Mouse (Mus musculus) kidney, postnatal 0 days (tissue): ENCODE measurements around the gene Mindy4. TPM values are rescaled to one million over a fixed set of nuclear protein-coding genes. Genes with fewer than 3 reads are reported as not detected.

Experiments used
- ATAC-seq: fragments of 200-750 bp; cut with Nextera tagmentation; replicated peaks from 2 replicates; pipeline ENCODE4 v1.8.0; 2017; ENCODE audit warnings: low read depth, moderate number of reproducible peaks, moderate TSS enrichment, moderate library complexity; ENCODE audit not compliant: low FRiP score
- DNase-seq: peaks from one replicate; pipeline ENCODE4 v3.0.0-alpha.2; 2016; ENCODE audit warnings: low spot score
- H3K27ac ChIP-seq: fragments of 300-500 bp; sonication (generic); 2 replicates; pipeline ENCODE4 v1.5.1; 2014; ENCODE audit warnings: mild to moderate bottlenecking
- H3K27me3 ChIP-seq: fragments of 300-500 bp; sonication (generic); 2 replicates; pipeline ENCODE4 v1.6.1; 2014; ENCODE audit warnings: low read length, mixed read lengths; ENCODE audit not compliant: insufficient read depth
- H3K36me3 ChIP-seq: fragments of 300-500 bp; sonication (generic); 2 replicates; pipeline ENCODE4 v1.6.1; 2014; ENCODE audit warnings: low read length, mixed read lengths; ENCODE audit not compliant: insufficient read depth
- H3K4me1 ChIP-seq: fragments of 300-500 bp; sonication (generic); replicated peaks from 2 replicates; pipeline ENCODE4 v1.6.1; 2014; ENCODE audit warnings: antibody characterized with exemption, low read length, mixed read lengths; ENCODE audit not compliant: insufficient read depth
- H3K4me2 ChIP-seq: fragments of 300-500 bp; sonication (generic); 2 replicates; pipeline ENCODE4 v1.6.1; 2014; ENCODE audit warnings: mild to moderate bottlenecking, low read length, moderate library complexity, mixed read lengths
- H3K4me3 ChIP-seq: fragments of 300-500 bp; sonication (generic); replicated peaks from 2 replicates; pipeline ENCODE4 v1.5.1; 2014; ENCODE audit warnings: low read depth, low read length
- H3K9ac ChIP-seq: fragments of 300-500 bp; sonication (generic); 2 replicates; pipeline ENCODE4 v1.6.1; 2014; ENCODE audit warnings: low read depth, low read length
- H3K9me3 ChIP-seq: fragments of 300-500 bp; sonication (generic); replicated peaks from 2 replicates; pipeline ENCODE4 v1.6.1; 2016; ENCODE audit warnings: low read length, inconsistent platforms, mixed read lengths
- CTCF ChIP-seq: IDR thresholded peaks from 2 replicates; pipeline ENCODE4 v1.5.1; 2016; ENCODE audit warnings: antibody characterized with exemption, low read depth, mild to moderate bottlenecking, moderate library complexity
- WGBS: fragments of 180-500 bp; shearing (Covaris S2); extraction: QIAGEN DNeasy Blood & Tissue Kit; methylation state at CpG from one replicate; pipeline ENCODE4 v1.1.7; 2014; 5-methylcytosine and 5-hydroxymethylcytosine counted together
- polyA plus RNA-seq: library from polyadenylated mRNA; unstranded; fragments of >200 nt; fragmentation: Nextera tagmentation; extraction: Ambion mirVana; gene quantifications from 2 replicates; pipeline ENCODE4 v1.2.1, GENCODE M21; 2015

Mindy4 gene
- polyA plus RNA-seq, 1 experiment from 2014 or later: 11.6 TPM

DNA sequence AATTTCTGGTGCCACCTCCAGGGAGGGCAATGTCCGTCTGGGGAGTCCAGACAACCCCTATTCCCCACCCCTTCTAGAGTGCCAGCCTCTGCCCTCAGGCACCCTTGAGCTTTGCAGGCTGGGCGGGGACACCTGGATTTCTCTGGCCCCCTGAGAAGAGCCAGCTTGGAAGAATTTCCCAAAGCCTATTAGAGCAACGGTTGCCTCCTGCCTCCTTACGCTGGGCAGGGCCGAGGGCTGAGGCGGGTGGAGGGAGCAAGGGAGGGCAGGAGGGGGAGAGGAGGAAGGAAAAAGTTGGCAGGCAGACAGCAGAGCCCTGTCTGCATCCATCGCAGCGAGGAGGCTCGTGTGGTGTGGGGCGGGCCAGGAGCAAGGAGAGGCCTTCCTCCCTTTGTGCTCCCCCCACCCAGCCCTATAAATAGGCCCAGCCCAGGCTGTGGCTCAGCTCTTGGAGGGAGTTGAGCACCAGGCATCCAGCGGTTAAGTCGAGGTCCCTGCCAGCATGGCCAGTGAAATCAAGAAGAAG lies 132.9 kb downstream of the Mindy4 start, which contains the start of gene Aqp1:
TSS of gene Aqp1 (plus strand) at position 444 of the 526 bp plus-strand sequence.
- Histone ChIP-seq H3K4me2 (peak within 1 kb of the TSS; percentile 36), H3K4me1 (0 out of 2 replicates have a peak, but pooled peaks cover 3% of the 10 kb centered on the region), H3K9me3 (no peaks in the 10 kb centered on the region), H3K27me3 (no peaks in the 10 kb centered on the region), H3K9ac (peak within 1 kb of the TSS; percentile 39; the same call in 1 of the 2 replicates), H3K36me3 (no peaks in the 10 kb centered on the region), H3K4me3 (peak within 1 kb of the TSS; percentile 22), H3K27ac (peak within 1 kb of the TSS; percentile 55; the same call in 1 of the 2 replicates)
- 15% methylated on average over 12 of the region's 12 CpGs for WGBS
- DNase-seq (peak; percentile 62), ATAC-seq (peak; percentile 85)
- no peak for TF ChIP-seq CTCF

GRCm38 (mm10) chr6:55337242-55337641 lies 134.1 kb downstream of the Mindy4 start:
- H3K4me3 ChIP-seq: peak overlapping the region; percentile 22
- TF ChIP-seq CTCF: no peak
- H3K27ac ChIP-seq: peak overlapping the region; percentile 55; the same call in 1 of the 2 replicates
- peak overlapping the region; percentile 36 for H3K4me2 ChIP-seq
- no peaks in the 10 kb centered on the region for H3K27me3 ChIP-seq
- 76% methylated on average over 5 of the region's 5 CpGs for WGBS
- 0 out of 2 replicates have a peak, but pooled peaks cover 3% of the 10 kb centered on the region for H3K4me1 ChIP-seq
- ATAC-seq (no peak), DNase-seq (no peak)
- peak overlapping the region; percentile 39; the same call in 1 of the 2 replicates for H3K9ac ChIP-seq
- no peaks in the 10 kb centered on the region for H3K36me3 ChIP-seq
- no peaks in the 10 kb centered on the region for H3K9me3 ChIP-seq

DNA sequence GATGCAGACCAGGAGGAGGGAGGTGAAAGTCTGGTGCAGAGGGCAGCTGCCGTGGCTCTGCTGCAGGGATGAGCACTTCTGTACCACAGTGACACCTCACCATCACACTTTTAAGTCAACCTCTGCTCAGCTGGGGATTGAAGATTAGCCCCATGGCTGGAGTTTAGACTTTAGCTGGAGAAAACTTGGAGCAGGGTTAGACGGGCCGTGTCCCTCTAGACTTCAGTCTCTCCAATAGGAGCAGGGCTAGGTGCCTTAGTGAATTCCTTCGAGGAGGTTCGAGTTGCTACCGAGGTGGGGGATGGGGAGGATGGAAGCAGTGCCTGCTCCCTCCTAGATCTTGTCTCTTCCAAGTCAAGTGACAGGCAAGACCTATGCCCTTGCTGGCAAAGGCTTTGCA lies 134.9 kb downstream of the Mindy4 start:
- DNase-seq (peak; percentile 29), ATAC-seq (peak; percentile 88)
- Histone ChIP-seq H3K36me3 (no peaks in the 10 kb centered on the region), H3K9ac (no peak overlapping the region), H3K27ac (peak overlapping the region; percentile 55; the same call in 1 of the 2 replicates), H3K4me2 (peak overlapping the region; percentile 36), H3K4me3 (0 out of 2 replicates have a peak overlapping the region, but pooled peaks have one; percentile 22), H3K27me3 (no peaks in the 10 kb centered on the region), H3K9me3 (no peaks in the 10 kb centered on the region), H3K4me1 (0 out of 2 replicates have a peak, but pooled peaks cover 3% of the 10 kb centered on the region)
- TF ChIP-seq CTCF: no peak
- WGBS: 49% methylated on average over 6 of the region's 6 CpGs

DNA sequence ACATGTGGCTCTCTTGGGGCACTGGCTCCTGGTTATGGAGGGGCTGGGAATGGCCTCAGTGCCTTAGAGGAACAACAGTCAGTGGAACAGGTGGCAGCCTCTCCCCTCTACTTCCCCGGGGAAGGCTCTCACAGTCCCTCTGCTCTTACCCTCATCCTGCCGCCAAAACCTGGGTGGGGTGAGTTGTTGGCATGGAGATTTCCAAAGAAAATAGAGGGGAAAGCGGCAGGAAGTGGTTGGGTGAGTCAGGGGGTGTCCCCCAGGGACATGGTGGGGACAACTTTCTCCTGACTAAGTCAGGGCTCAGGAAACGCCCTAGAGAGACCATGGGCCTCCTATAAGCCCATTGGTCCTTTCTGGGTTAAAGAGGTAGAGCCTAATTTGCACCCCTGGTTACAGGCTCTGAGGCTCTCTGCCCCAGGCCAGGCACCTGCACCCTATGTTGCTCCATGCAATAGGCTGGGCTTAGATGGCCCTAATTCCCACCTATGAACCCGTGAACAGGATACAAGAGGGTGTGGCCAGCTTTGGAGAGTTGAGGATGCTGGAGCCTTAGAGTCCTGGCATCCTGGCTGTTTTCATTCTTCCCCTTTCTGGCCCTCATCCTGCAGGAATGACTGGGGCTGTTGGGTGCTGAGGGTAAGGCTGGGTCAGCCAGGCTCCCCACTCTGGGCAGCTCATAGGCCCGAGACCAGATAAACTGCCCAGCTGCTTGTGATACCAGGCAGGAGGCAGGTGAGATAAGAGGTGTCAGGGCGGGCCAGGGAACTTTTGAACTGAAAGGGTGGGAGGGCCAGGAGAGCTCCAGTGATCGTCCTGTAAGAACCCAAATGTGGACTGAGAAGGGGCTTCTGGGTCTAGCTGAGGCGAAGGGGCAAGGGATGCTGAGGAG lies 136.0 kb downstream of the Mindy4 start:
- DNase-seq (no peak), ATAC-seq (no peak)
- WGBS: 70% methylated on average over 9 of the region's 9 CpGs
- H3K36me3 ChIP-seq: no peaks in the 10 kb centered on the region
- H3K9ac ChIP-seq: no peak overlapping the region
- H3K27ac ChIP-seq: no peak overlapping the region
- no peaks in the 10 kb centered on the region for H3K9me3 ChIP-seq
- H3K4me3 ChIP-seq: no peak overlapping the region
- no peak for TF ChIP-seq CTCF
- H3K4me2 ChIP-seq: peak overlapping the region; percentile 19
- H3K27me3 ChIP-seq: no peaks in the 10 kb centered on the region
- 0 out of 2 replicates have a peak, but pooled peaks cover 3% of the 10 kb centered on the region for H3K4me1 ChIP-seq

- 0 out of 2 replicates have a peak, but pooled peaks cover under 1% of the 10 kb centered on the region for H3K4me1 ChIP-seq
- ATAC-seq (no peak), DNase-seq (no peak)
- no peak overlapping the region for H3K4me3 ChIP-seq
- H3K27me3 ChIP-seq: no peaks in the 10 kb centered on the region
- no peak overlapping the region for H3K27ac ChIP-seq
- no peak overlapping the region for H3K9ac ChIP-seq
- no peak for TF ChIP-seq CTCF
- H3K4me2 ChIP-seq: no peak overlapping the region
- H3K36me3 ChIP-seq: no peaks in the 10 kb centered on the region
- 55% methylated on average over 5 of the region's 5 CpGs for WGBS
- H3K9me3 ChIP-seq: no peaks in the 10 kb centered on the region
Observed at GRCm38 (mm10) chr6:55341688-55342087, 138.5 kb downstream of the Mindy4 start.

DNA sequence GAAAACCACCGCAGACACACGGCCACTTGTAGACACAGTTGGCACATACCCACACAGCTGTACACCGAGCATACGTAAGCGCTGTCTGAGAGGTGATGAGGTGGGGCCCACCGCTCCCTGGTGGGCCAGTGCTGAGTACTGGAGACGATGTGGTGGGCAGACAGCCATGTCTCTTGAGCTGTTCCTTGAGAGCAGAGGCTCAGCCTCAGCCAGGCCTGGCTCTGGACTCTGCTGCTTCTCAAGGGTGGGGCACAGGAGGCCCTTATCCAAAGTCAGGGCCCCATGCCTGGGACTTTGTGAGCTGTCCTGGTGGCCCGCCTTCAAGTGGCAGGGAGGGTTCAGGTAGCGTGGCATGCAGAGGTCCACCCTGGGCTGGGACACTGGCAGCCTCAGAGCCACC lies 139.1 kb downstream of the Mindy4 start:
- Histone ChIP-seq H3K36me3 (no peaks in the 10 kb centered on the region), H3K4me3 (no peak overlapping the region), H3K4me2 (no peak overlapping the region), H3K4me1 (no peaks in the 10 kb centered on the region), H3K27ac (no peak overlapping the region), H3K9ac (no peak overlapping the region), H3K9me3 (no peaks in the 10 kb centered on the region), H3K27me3 (no peaks in the 10 kb centered on the region)
- TF ChIP-seq CTCF: no peak
- DNase-seq (no peak), ATAC-seq (no peak)
- WGBS: 82% methylated on average over 9 of the region's 9 CpGs
